Mouse (Mus musculus): ENCODE results near the gene Odaph.
"Not testable (repeated sequence)": the region's sequence is repeated elsewhere in the genome, so short reads cannot be mapped to it uniquely, and the experiment has no call there.

The Odaph gene

DNA sequence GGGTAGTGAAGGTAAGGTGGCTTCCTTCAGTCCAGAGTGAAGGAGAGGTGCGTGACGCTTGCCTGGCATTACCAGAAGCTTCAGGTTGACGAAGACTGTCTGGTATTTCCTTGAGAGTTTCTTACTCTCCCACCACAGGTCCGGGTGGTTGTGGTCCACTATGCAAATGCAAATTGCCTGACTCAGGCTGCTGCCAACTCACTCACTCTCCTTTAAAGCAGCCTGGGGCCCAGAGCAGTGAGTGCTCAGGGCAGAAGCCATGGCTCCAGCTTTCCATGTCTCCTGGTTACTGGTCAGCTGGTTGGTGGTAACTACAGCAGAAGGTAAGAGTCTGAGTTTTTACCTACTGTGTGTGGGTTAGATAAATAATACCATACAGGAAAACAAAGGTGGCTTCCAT, at the start of gene Odaph:
Gene Odaph, plus strand, starts transcription at position 240 of the 400 bp plus-strand sequence.
- in situ Hi-C loops (cut with MboI, MseI), result no loop called here

GRCm38 (mm10) chr5:91945609-91946008, 41.7 kb upstream of the Odaph start:
- in situ Hi-C loops (cut with MboI, MseI), result not testable (repeated sequence)

GRCm38 (mm10) chr5:91947008-91947407, 40.3 kb upstream of the Odaph start:
- in situ Hi-C loops (cut with MboI, MseI), result no loop called here

DNA sequence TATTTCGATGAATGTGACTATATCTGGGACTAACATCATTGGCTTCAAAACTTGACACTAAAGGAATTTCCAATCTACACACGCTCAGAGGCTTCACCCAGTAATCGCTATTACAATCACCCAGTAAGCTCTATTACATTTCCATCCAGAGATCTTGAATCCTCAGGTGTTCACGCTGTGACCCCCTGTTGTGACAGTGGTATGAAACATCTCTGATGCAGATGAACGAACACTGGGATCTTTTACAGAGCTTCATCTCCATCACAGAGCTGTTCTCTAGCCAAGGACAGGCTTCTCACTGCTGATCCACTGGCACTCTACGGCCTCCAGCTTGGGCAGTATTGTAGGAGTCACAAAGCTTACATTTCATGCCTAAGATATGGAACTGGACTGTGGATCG, 37.8 kb upstream of the Odaph start:
- in situ Hi-C loops (cut with MboI, MseI), result no loop called here

GRCm38 (mm10) chr5:91951404-91951803, 35.9 kb upstream of the Odaph start:
- in situ Hi-C loops (cut with MboI, MseI), result loop anchor here (5.0 kb wide), 1 partner anchor 106 kb away; no protein-coding TSS in a partner anchor

GRCm38 (mm10) chr5:91956991-91957760, 30.1 kb upstream of the Odaph start:
- in situ Hi-C loops (cut with MboI, MseI), result no loop called here

- in situ Hi-C loops (cut with MboI, MseI), result no loop called here
These were observed 28.2 kb upstream of the Odaph start for GRCm38 (mm10) chr5:91959096-91959495.

DNA sequence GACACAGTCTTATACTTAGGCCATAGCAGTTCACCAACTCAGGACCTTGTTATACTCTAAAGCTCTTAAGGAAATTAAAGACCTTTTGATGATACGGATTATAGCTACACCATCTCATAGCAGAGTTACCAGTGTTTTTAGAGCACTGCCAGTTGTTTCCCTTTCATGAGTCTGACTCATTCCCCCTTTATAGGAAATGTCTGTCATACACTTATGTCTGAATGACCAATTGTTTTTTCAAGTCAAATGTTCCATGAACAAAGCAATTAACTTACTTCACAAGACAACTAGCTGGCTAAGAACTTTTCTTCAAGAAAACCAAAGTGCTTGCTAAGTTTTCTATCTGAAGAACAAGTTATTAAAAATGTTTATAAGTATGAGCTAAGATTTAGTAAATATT, 27.3 kb upstream of the Odaph start:
- in situ Hi-C loops (cut with MboI, MseI), result loop anchor here (10.0 kb wide), 2 partner anchors 185 to 1235 kb away; no protein-coding TSS in a partner anchor

GRCm38 (mm10) chr5:91960606-91961254, 26.5 kb upstream of the Odaph start:
- in situ Hi-C loops (cut with MboI, MseI), result loop anchor here (10.0 kb wide), 2 partner anchors 184 to 1234 kb away; no protein-coding TSS in a partner anchor

DNA sequence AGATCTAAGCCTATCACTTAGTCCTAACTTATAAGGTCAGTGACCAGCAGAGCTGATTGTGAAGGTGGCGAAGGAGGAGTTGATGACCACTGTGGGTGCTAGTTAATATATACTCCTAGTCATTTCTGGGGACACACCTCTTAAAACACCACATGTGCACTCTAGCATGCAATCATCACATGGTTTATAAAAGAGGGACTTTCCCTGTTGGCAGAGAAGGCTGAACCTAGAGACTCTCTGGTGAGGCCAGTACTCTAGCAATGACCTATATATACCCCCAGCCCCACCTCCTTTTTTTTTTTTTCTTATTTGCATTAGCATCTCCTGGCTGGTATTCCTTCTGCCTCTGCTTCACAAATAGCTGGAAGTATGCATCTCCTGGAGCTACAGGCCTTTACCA, 25.9 kb upstream of the Odaph start:
- in situ Hi-C loops (cut with MboI, MseI), result loop anchor here (10.0 kb wide), 2 partner anchors 183 to 1233 kb away; no protein-coding TSS in a partner anchor

- in situ Hi-C loops (cut with MboI, MseI), result loop anchor here (10.0 kb wide), 2 partner anchors 183 to 1233 kb away; no protein-coding TSS in a partner anchor
These were observed 25.0 kb upstream of the Odaph start for GRCm38 (mm10) chr5:91962259-91962638.

DNA sequence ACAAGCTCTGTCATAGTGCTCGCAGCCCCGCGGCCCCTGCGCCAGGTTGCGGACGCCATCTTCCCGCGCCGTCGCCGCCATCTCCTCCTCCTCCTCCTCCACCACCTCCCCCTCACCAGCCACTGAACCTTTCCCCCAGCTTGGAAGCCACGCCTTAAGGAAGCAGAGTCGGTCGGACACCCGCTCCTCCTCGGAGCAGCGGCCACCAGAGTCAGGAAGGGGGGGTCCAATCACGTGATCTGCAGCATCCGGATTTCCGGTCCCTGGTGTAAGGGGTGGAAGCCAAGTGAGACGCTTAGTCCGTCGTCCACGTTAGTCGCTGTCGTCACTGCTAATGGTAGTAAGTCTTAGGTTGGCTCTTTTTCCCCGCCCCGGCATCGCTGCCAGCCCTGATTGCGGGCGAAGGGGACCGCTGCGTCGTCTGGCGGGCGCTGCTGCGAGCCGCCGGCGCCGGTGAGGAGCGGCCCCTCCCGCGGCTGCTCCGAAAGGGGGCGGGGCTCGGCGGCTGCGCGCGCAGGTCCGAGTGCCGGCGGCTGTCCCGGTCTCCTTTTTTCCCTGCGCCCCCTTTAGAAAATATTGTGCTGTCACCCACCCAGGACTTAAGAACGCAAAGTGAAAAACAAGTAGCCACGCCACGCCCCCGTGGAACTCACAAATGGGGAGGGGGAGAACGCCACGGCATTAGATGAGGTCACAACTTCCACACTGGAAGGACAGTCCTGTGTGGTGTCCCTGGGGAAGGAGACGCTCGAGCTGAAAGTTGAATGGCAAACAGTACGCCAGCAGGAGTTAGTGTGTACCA, 24.4 kb upstream of the Odaph start, which contains the start of gene Rchy1:
Gene Rchy1, minus strand, starts transcription at position 430 of the 802 bp plus-strand sequence.
- in situ Hi-C loops (cut with MboI, MseI), result loop anchor here (10.0 kb wide), 2 partner anchors 182 to 1232 kb away; no protein-coding TSS in a partner anchor

GRCm38 (mm10) chr5:91972046-91972445, 15.2 kb upstream of the Odaph start:
- in situ Hi-C loops (cut with MboI, MseI), result no loop called here

GRCm38 (mm10) chr5:91974002-91974401, 13.3 kb upstream of the Odaph start:
- in situ Hi-C loops (cut with MboI, MseI), result no loop called here

DNA sequence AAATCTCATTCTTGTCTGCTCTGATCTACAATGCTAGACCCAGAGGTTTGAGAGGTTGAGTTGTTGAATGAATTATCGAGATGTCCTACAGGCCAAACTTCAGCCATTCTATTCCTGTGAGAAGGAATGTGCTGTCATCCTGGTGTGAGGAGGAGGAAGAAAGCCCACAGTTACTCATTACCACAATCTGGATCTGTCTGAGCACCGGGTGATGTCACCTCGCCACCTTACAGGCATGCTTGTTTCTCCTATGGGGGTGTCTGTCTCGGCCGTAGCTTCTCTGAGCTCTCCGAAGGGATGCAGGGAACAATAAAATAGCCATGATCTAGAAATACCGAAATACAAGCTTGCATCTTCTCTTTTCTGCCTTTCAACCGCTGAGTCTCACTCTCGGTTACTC, 11.5 kb upstream of the Odaph start:
- in situ Hi-C loops (cut with MboI, MseI), result loop anchor here (5.0 kb wide), 1 partner anchor 67 kb away; the partner anchor contains the start of gene Cdkl2

- in situ Hi-C loops (cut with MboI, MseI), result loop anchor here (5.0 kb wide), 1 partner anchor 66 kb away; the partner anchor contains the start of gene Cdkl2
These were observed 10.5 kb upstream of the Odaph start for GRCm38 (mm10) chr5:91976566-91977396.

DNA sequence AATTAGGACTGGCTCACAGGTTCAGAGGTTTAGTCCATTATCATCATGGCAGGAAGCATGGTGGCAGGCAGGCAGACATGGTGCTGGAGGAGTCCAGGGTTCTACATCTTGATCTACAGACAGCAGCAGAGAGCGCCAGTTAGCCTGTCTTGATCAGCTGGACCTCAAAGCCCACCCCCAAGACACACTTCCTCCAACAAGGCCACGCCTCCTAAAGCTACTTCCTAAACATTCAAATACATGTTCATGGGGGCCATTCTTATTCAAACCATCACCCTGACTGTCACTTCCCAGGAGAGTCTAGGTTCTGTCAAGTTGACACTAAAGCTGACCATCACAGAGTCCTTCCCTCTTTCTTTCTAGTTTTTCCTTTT, 9.9 kb upstream of the Odaph start:
- in situ Hi-C loops (cut with MboI, MseI), result loop anchor here (5.0 kb wide), 1 partner anchor 65 kb away; the partner anchor contains the start of gene Cdkl2

GRCm38 (mm10) chr5:91981176-91981840, 6.0 kb upstream of the Odaph start:
- in situ Hi-C loops (cut with MboI, MseI), result no loop called here

- in situ Hi-C loops (cut with MboI, MseI), result no loop called here
These were observed 3.8 kb upstream of the Odaph start for GRCm38 (mm10) chr5:91983490-91983889.

- in situ Hi-C loops (cut with MboI, MseI), result no loop called here
These were observed 1.6 kb upstream of the Odaph start for GRCm38 (mm10) chr5:91985721-91986120.
